Mouse (Mus musculus) frontal cortex, postnatal 10 days (tissue): ENCODE results near the gene Kcnq2.

ENCODE experiments used
- DNase-seq, 2 experiments: peaks; one replicate each; pipeline ENCODE4 v3.0.0; 2022; ENCODE audit warnings: low spot score in 2 of 2, mixed read lengths in 1 of 2

The Kcnq2 gene

DNA sequence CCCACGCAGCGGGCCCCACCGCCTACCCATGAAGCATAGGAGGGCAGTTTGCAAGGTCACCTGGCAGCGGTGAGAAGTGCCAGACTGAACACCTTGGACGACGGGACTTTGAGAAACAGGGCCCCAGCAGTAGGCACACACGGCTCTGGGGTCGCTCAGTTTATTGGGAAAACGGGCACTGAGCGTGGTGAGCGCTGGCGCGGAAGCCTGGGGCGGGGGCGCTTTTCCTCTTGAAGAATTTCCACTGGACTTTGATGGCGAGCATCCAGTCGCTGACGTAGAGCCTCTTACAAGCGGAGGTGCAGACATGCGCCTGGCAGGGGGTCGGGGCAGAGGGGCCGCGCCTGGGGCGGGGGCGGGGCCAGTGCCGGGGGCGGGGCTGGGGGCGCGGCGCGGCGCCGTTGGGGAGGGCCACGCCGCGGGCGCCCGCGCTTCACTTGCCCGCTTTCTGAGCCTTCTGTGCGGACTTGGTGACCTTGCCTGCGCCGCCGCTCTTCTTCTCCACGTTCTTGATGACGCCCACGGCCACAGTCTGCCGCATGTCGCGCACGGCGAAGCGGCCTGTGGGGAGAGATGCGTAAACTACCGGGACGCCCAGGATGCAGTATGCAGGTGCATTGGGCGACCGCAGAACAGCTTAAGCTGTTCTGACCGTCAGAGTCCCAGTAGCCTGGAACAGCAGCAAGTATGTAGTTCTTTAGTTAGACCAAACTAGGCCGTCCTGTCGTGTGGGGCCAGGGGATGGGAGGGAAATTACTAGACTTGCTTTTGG is 12.6 kb upstream of the Kcnq2 start:
- DNase-seq, result no peak

DNA sequence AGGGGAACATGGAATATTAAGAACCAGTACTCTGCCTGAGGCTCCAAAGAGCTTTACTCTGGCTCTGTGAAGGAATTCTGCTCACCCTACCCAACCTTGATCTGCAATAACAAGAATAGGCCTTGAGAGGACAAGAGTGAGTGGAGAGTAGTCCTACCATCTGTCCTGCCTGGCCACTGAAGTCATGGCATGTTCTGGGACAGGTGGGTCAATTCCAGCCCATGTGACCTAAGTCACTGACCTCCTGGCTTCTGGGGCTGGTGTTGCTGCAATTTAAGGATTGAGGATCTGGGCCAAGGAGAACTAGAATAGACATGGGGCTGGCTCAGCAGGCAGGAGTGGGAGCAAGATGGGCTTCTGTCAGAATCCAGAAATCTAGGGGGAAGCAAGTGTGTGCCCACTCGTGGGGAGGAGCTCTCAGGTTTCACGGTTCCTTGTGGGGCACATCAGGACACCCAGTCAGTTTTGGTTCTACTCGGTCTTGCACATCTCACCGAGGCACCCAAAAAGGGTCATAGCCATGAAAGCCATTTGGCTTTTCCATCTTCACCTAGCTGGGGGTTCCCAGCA is 12.0 kb upstream of the Kcnq2 start:
- DNase-seq, result no peak

DNA sequence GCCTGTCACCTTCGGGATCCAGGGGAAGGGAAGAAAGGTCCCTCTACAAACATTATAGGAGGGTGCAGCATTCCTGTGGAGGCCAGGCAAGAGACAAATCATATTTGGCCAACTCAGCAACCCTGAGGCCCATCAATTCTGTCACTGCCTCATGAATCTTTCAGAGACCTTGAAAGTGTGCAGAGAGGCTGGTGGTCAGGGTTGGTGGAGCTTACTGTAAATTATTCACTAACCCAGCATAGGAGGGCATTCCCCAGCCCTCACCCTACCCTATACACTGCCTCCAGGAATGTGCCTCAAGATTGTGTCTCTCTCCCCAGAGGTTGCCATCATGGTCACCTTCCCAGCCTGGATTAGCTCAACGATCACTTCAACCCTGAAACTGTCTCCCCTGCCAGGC is 9.6 kb upstream of the Kcnq2 start:
- no peak for DNase-seq

DNA sequence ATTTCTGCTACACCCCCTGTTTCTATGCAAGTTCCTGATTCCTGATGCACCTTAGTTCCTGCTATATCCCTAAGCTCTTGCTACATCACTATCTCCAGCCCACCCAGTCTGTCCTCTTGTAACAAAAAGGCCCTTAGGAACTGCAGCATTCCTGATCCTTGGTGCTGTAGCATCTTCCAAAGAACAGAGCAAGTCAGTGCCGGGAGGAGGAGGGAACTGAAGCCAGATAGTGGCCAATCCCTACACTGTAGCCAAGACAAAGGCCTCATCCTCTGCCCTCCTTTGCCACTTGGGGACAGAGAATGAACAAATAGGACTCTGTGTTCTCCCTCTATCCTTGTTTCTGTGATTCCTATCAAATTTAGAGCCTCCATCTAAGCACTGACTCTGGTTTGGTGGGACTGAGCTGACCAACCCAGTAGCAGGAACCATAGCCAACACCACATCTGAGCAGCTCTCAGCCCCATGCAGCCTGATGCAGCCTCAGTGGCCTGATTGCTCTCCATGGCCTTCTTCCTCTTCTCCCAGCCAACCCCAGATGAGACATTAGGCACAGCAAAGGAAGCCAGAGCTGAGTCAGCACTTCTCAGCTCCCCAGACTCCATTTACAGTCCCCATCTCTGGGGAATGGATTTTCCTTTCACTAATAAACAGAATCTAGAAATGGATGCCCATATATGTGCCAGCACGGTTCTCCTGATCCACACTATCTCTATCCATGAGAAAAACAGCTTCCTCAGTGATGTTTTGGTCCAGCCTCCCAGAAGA is 8.6 kb upstream of the Kcnq2 start:
- DNase-seq, result no peak

DNA sequence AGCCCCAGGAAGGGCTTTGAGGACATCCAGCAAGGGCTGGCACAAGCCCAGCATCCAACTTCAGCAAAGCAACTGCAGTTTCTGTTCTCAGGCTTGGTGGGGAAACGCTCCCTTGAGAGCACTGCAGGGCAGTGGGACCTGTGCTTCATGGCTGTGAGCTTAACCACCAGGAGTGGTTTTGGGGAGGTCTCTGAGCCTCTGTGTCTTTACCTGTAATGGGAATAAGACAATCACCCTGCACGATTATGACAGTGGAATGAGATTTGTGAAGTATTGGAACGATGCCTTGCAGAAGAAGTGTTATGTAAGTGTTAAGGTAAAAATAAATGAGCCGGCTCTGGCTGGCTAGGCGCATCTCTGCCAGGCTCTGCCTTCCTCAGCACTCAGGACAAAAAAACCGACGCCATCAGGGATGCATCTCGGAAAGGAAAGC is 7.6 kb upstream of the Kcnq2 start:
- no peak for DNase-seq

DNA sequence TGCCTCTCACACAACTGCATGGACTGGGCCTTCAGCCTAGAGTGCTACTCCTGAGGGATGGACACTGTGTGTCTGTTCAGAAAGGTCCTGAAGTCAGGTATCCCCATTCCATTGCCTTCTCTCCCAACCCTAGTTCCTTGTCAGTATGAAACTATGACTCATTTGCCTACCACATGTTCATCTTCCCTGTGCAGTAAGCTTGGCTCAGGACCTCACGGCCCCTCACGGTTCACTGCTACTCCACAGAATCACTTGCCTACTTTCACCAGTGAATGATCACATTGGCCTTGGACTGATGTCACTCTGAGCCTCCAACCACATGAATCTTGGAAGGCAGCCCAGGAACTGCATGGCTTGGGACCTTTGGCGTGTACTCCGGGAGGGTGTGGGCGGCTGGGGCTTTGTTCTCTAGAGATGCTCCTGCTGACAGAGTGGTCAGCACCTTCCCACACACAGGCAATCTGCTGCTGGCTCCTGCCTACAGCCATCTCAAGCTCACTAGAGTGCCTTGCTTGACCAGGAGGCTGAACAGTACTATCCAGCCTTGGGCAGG is 4.6 kb upstream of the Kcnq2 start:
- DNase-seq, result no peak

DNA sequence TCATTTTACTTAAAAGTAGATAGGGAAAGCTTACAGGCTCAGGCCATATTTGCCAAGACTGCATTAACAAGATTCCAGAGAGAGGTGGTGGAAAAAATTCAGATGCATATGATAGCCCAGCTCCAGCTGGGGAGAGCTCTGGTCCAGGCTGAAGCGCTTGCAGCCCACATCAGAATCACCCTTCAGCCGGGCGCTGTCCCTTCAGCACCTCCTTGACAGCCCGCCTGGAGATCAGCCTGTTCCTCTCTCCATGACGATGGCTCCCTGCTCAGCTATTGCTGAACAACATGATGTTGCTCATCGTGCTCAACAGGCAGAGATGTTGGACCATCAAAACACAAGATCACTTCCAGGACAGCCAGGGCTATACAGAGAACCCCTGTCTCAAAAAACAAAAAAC is 1.8 kb upstream of the Kcnq2 start:
- no peak for DNase-seq

DNA sequence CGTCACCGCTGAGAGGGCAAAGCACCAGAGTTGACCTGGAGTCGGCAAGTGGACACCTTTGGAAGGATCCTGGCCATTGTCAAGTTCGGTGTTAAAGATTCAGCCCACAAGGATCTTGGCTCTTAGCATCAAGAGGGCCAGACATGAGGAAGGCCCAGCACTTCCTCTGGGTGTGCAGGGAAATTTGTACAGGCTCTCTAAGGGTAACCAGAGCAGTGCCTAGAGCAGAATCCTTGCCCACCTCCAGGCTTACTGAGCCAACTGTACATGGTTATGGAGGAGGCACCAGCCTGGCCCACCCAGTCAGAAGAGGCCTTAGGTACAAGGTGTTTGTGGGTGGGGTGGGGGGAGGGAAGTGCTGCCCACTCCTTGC is 332 bp upstream of the Kcnq2 start:
- DNase-seq, result no peak

DNA sequence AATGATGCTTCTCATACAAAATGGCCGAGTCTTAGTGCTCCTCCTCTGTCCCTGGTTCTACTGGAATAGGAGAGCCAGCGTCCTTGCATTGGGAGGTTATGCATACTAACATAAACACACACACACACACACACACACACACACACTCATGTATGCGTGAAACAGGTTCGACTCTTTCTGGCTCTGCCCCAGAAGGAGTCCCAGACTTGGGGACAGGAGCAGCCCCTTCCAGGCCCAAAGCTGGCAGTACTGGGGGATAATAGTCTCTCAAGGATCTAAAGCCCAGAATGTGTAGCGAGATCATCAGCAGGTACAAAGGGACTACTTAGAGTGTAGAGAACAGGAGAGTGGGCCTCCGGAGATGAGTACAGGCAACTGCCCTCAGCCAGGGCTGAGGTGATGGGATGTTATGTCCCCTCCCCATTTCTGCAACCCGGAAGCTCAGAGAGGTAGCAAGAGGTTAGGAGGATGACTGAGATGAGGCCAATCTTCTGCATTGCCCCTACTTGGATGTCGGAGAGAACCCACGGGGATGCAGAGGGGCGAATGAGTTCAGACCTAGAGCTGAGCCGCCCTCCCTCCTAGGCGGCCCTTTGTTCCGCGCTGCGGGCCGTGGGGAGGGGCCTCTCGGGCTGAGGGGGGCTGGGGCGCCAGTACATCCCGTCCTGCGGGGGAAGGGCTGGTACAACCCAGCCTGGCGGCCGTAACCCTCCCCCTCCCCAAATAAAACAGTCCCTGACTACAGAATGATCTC is 1.1 kb downstream of the Kcnq2 start:
- no peak for DNase-seq

DNA sequence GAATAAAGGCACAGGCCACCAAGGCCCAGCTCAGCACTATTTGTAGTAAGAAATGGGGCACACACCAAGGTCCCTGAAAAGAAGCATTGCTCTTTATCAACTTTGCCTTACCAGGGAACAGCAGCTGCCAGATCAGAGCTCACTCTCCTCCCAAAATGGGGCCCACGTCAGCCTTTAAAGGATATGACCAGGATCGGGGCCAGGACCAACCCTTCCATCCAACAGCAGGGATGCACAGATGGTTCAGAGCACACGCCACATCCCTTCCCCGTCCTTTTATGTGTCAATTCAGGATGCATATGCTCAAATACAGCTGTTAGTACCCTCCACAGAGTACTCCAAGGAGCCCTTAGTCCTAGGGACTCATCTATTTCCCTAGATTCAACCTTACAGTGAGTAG is 4.9 kb downstream of the Kcnq2 start:
- DNase-seq, result no peak

DNA sequence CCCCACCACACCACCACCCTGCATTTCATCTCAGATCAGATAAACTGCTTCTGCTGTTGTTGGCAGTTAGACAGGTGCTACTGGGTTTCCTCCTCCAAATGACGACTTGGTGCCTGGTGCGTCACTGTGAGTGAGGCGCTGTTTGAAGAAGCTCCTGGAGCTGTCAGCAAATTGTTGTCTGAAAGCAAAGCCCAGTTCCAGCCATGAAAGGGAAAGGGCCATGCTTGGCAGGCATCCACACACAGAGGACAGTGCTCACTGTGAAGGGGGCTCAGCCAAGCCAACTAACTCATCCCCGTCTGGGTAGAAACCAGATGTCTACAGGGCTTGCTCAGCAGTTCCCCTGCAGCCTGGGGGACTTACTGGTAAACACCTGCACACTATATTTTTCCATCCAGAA is 6.1 kb downstream of the Kcnq2 start:
- no peak for DNase-seq

DNA sequence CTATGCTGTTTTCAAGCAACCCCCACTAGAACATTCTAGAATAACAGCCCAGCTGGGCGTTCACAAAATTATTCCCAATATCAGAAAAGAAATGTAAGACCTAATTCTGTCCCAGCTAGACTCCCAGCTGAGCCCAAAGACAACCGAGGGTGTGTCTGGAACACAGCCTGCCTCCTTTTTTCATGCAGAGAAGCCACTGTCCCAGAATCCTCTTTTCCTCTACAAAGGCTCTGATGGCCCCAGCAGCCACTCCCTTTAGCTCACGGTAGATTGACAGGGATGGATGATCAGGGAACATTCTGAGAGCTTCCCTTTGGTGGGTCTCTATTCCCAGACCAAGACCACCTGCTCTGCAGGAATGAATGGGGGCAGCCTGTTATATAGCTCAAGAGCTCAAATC is 7.3 kb downstream of the Kcnq2 start:
- no peak for DNase-seq

DNA sequence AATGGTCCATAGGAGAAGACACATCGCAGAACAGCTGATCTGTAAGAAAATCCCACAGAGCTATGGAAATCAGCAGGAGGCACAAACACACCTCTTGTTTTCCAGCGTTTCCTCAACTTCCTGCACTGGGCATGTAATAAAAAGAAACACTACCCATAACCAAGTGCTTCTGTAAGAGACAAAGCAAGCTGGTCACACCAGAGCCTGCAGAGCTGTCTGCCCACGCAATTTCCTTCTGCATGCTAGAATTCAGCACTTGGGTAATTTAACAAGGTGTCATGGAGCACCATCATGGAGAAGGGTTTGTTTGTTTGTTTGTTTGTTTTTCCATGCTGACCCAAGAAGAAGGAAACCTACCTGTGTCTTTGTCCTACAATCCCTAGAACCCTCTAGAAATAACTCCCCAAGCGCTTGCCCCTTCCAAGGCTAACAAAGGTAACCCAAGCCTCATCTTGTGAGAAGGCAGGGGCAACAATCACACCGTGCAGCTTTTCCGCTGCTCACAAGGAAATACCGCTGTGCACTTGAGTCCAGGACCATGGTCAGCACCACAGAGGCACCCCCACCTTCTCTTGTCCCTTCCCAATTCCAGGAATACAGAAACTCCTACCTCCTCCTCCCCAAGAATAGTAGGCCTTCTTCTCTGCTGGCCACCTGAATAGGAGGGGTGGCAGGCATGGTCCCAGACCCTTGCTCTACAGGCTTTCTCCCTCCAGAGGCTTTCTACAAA is 9.2 kb downstream of the Kcnq2 start:
- no peak for DNase-seq

DNA sequence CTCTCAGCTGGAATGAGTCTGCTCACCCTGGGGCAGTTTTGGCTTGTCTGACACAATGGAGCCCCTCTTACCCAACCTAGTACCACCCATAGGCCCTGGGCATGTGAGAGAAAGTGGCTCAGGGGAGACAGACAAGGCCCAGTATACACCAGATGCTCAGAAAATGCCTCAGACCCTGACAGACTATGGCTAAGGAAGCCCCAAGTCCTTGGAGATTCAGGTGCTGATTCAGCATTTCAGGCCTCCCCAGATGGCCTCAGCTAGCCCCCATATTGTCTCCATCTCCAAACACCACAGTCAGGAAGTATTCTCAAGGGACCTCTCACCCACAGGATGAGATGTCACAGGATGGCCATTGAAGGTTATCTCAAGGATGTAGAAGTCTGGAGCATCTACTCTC is 12.5 kb downstream of the Kcnq2 start:
- no peak for DNase-seq

DNA sequence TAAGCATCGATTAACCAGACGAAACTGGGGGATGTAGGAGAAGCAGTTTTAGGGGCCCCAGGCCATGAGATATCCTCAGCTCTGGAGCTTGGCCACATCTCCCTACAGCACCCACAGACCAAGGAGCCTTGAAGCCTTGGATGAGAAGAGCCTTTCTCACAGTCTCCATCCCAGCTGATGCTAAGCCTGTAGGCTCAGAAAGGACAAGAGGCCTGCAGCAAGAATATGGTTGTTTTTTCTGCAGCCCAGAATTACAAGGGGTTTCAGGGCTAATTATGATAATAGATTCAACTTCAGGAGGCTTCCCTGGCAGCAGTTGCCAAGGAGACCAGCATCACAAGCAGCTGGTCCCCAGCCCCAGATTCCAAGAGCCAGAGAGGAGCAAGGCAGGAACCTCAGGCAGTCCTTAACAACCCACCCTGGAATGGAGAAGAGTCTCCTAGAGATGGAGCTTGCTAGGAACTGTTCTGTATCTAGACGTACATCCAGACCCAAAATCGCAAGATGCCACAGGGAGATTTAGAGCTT is 14.1 kb downstream of the Kcnq2 start:
- peak in 1 of 2 experiments; percentile 68 for DNase-seq

DNA sequence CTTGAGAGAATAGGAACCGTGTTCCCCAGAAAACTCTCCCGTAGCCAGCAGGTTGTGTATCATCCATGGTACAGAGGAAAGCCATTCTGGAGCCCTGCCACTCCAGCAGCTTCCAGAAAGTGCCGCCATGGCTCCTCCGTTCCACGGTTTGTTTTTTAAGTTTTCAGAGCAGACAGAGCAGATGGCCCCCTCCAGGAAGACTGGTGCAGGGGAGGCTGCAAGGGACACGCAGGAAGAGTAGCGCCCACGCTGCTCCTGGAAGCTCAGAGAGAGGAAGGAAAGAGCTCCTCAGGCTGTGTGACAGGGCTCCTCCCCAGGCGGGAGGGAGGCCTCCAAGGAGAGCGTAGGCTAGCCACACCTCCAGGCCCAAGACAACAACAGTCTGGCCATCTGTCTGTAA is 15.1 kb downstream of the Kcnq2 start:
- peak; percentile 69 to 77 for DNase-seq

DNA sequence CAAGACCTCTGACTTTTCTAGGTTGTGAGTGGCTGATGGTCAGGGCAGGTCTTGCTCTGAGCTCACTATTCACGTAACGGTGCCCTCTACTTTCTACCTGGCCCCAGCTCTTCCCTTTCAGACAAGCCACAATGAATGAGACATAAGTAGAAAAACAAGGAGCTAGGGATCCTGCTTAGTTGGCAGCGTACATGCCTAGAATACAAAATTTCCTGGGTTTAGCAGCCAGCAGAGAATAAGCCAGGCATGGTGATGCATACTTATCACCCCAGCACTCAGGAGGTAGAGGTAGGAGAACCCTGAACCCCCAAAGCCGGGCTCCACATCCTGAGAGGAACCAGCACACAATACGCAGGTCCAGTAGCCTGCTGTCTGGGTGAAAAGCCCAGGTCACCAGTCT is 18.7 kb downstream of the Kcnq2 start:
- DNase-seq, result no peak

DNA sequence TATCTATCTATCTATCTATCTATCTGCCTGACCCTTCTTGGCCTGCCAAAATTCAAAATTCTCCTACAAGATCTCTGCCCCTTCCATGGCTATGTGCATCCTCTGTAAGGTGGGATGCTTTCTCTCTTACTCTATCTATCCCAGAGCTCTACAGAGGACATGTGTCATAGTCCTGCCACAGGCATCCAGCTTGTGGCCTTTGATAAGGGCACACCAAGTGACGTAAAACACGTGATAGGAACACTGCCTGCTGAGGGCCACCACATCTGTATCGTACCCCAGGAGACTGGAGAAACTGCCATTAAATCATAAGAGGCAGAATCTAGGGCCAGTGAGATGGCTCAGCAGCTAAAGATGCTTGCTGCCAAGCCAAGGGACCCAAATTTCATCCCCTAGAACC is 19.7 kb downstream of the Kcnq2 start:
- DNase-seq, result no peak

DNA sequence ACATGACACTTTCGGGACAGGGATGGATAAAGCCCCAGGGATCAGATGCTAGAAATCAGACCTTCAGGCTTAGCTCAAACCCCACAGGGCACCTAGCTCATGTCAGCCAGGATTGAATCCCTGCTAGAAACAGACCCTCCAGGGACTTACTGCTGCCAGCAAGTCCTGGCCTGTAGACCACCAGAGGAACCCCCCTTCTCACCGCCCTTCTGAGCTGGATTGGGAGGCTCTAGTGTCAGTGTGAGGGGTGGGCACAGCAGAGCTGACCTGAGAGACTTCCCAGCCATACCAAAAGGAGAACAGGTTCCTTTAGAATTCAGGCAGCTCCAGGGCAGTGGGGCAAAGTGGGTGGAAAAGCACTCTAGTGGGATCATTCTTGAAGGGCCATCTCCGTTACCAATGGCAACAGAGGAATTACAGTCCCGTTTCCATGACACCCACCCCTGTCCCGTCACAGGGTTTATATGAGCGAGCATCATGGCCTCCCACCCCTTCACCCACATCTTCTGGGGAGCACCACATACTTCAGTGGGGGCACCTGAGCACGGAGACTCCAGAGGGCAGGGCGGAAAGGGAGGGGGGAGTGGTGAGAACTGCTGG is 21.2 kb downstream of the Kcnq2 start:
- DNase-seq, result no peak

DNA sequence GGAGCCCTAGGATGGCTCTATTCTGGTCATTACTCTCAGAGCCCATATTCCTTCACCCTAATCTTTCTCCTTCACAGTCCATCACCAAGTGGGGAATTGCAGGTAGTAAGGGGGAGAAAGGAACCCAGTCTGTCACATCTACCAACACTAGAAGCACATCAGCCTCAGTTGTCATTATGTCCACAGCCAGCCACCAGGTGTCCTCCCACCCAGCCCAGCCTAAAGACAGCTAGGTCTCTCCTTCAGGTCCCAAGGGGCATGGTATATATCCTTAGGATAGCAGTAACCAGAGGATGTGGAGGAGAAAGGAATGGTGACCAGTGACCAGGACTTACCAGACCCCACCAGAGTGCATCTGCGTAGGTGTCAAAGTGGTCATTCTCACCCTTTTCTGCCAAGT is 23.4 kb downstream of the Kcnq2 start:
- no peak for DNase-seq

DNA sequence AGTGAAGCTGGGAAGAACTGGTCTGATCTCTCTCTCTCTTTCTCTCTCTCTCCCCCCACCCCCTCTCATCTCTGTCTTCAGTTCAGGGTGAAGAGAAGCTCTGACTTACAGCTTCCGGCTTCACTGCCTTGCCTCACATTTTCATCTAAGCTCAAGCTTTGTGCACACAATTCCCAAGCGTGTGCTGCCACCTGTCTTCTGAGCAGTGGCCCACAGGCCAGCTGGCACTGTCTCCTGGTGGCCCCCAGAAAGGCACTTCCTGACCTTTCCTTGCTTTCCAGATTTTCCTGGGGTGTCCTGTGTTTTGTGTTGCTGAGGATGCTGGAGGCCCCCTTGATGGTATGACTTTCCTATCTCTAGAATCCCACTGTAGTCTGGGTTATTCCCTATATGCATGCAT is 31.0 kb downstream of the Kcnq2 start:
- no peak for DNase-seq
